Mouse (Mus musculus) CD4-positive, CD25-positive, alpha-beta regulatory T cell (primary cell): Measurements from ENCODE around the gene Ralgps1. TPM values are rescaled to one million over a fixed set of nuclear protein-coding genes. Genes with fewer than 3 reads are reported as not detected.

Source experiments
- polyA plus RNA-seq: library from polyadenylated mRNA; unstranded; fragments of 100-300 nt; shearing (Covaris generic); gene quantifications from one replicate; pipeline ENCODE4 v1.2.1, GENCODE M21; 2017

Gene Ralgps1
- polyA plus RNA-seq: 10.4 TPM

GRCm38 (mm10) chr2:33370777-33371647 lies at the start of gene Ralgps1:
Gene Ralgps1, minus strand, starts transcription at chr2:33371486.

GRCm38 (mm10) chr2:33215700-33216509 lies 155.4 kb downstream of the Ralgps1 start, which contains the start of gene Angptl2:
Gene Angptl2, plus strand, starts transcription at chr2:33216069.

GRCm38 (mm10) chr2:33131500-33132092 lies 239.7 kb downstream of the Ralgps1 start, which contains the start of gene Garnl3:
Gene Garnl3, minus strand, starts transcription at chr2:33131654.

Other genes starting within 250 kb of the Ralgps1 start
- gene Garnl3, start 239.8 kb downstream of the Ralgps1 start, polyA plus RNA-seq: 0.32 TPM
- 18.2 TPM for gene Angptl2, start 155.4 kb downstream of the Ralgps1 start, polyA plus RNA-seq
- 3.9 TPM for gene Zbtb34, start 59.8 kb upstream of the Ralgps1 start, polyA plus RNA-seq
- gene Zbtb43, start 97.1 kb upstream of the Ralgps1 start, polyA plus RNA-seq: 17.8 TPM